Mouse (Mus musculus): Measurements from ENCODE around the gene Gatd1.

Gatd1 gene

DNA sequence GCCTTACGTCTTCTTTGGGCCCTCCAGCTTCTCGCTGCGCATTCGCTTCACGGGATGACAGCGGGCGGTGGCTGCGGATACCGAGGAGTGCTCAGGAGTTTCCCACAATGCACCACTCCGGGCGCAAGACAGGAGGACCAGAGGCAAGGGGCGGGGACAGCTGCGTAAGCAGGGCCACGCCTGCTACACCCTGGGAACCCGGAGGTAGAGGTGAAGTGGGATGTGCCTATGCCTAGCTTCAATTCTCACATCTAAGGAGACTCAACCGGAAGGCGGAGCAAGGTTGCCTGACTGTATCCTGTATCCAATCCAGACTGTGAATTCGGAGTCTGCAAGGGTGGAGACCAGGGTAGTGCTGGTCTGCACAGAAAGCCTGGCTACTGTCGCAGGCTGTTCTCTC, 15.4 kb upstream of the Gatd1 start, which contains the start of gene Cend1:
Cend1 (minus strand) TSS at position 182 of the 400 bp plus-strand sequence.
- DNase-seq (ENCODE audit: low read depth, low spot score) = peak; percentile 93

DNA sequence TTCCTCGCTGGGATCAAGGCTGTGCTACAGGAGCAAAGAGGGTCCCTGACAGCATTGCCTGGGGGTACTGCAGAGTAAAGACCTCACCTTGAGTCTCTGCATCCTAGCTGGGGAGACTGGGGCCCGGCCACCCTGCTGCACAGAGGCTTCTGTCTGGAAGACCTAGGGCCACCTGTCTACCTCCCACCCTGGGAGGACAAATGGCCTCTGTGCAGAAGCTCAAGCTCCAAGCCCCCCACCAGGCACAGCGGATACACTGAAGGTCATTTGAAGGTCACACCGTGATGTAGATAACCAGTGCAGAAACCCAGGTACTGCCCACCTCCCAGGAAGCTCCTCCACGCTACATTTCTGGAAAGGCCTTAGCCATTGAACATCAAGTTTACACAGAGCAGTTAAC, 14.8 kb upstream of the Gatd1 start:
- DNase-seq (ENCODE audit: low read depth, low spot score) = no peak

DNA sequence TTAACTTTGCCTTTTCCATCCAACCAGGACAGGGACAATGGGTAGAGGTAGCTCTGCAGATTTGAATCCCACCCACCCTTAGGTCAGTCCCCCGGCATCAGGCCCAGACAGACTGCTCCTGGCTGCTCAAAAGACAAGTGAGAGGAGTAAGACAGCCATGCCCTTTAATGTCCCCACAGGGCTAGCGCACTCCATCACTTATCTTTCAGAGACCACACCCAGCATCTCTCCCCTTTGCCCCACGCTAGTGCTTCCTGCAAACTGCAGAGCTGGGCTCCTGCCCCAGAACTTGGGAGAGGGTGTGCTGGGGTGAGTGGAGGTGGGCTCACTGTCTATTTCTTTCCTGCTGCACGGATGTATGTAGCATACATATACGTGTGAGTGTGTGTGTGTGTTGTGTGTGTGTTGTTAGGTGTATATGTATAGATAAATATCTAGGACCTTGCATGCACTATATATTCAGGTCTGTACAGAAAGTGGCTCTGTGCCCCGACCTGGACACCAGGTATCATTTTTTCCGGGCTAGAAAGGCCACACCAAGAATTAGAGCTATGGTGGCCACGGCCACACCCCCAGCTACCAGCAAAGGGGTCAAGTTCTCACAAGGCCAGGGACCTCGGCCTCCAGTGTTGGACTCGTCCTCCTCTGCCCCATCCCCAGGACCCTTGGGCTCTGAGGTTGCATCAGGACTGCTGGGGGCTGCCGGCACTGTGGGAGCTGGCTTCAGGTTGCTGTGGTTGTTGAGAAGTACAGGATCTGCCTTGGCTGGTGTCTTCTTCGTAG, 13.2 kb upstream of the Gatd1 start:
- DNase-seq (ENCODE audit: low read depth, low spot score) = no peak

DNA sequence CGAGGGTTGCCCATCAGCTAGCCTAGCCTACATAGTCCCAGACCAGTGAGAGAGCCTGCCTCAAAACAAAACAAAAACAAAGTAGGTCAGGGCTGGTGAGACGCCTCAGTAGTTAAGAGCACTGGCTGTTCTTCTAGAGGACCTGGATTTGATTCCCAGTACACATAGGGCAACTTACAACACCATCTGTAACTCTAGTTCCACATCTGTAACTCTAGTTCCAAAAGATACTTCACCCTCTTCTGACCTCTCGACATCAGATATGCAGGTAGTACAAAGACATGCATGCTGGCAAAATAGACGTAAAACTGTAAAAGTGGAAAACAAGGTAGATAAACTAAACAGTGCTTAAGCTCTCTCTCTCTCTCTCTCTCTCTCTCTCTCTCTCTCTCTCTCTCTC, 9.9 kb upstream of the Gatd1 start:
- no peak for DNase-seq (ENCODE audit: low read depth, low spot score)

DNA sequence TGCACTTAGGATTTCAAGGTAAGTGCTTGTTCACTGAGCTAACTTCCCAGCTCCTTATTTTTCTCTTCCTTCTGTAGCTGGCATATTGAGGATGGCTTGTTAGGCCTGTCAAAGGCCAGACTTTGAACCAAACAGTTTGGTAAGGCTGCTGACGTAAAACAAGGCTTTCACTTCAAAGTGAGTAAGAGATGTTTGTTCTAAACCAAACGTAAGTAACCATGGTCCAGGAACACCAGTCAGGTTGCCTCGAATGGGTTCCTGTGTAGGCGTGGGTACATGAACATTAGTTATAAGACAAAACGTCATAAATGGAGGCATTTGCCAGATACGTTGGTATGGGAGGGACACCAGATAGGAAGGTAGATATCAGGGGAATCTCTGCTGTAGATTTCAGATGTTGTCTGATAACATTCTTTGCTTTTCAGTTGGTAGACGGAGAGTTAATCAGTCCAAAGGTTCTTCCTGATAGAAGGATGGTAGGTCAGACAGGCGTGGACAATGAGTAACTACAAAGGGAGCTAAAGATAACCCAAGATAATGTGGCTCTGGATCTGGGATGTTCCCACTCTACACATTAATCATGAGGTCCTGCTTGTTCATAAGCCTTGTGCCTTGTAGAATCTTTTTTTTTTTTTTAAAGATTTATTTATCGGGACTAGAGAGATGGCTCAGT, 6.2 kb upstream of the Gatd1 start:
- no peak for DNase-seq (ENCODE audit: low read depth, low spot score)

DNA sequence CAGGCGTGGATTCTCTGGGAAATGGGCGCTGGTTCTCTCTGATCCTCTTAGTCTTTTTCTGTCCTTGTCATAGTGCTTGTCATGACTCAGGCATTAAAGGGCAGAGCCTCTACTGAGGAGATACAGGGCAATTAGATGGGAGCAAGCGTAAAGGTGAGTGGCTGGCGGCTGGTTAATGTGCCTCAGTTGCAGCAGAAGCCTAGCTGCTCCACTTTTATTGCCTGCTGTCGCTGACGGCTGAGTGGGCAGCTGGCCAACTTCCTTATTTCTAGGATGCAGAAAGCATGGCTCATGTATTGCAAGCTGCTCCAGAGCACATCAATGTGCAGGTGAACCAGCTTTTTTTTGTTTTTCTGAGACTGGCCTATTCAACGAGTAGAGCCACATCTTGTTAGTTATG, 5.0 kb upstream of the Gatd1 start:
- no peak for DNase-seq (ENCODE audit: low read depth, low spot score)

DNA sequence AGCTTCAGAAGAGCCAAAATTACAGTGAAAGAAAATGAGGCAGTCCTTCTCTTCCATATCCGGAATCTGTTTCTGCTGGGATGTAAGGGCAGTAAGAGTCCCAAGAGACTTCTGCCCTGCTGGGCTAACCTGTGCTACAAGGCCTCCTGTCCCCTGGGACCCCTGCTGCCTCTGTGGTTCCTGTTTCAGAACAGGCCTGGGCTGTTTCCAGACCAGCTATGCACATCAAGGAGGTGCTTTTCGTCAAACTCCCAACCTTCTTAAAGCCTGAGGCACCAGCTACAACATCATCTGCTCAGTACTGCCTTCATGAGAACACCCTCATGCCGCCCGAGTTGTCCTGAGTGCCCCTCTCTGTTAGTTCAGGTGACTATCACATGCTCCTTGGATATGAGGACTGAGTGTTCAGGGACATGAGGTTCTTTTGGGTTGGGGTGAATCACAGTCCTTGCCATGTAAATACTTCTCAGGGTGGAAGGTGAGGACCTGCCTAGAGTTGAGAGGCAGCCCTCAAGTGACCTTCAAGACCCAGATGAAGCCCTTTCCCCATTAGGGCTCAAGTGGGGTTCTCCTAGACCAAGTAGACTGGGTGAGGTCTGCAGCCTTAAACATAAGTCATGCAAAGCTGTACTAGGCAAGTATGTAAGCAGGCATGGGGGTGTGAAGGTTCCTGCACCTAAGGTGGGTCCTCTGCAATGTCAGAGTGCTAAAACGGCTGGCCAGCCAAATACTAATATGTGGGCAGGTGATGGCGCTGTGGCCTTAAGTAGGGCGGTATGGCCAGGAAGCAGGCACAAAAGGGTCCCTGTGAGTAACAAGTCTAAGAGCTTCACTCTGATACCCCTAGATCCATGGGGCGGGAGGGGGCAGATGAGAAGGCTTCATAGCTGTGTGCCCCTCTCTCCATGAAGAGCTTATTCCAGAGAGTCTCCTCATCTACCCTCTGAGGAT, 4.1 kb upstream of the Gatd1 start:
- no peak for DNase-seq (ENCODE audit: low read depth, low spot score)

DNA sequence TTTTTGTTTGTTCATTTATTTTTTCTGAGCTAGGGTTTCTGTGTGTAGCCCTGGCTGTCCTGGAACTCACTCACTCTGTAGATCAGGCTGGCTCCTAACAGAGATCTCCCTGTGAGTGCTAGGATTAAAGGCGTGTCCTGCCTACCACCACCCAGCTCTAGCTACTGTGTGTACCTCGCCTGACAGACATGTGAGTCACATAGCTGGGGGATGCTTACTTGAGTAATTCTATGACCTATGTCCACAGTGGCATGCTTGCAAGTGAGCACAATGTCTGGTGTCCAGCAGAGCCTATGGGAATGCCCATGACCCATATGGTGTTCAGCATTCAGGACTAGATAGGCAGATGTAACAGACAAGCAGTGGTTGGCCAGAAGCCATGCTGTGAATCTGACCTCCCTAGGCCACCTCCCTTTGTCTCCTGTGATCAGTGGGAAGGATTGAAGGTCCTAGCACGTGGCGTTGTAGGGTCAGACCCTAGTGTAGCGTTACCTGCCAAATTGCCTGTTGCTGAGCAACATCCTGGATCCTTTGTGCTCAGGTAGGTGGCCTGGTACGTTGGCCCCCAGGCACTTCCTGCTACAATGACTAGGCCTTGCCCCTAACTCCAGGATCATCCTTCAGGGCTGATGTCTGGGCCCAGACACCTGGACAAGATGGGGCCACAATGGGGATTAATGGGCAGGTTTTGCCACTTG, 2.4 kb upstream of the Gatd1 start:
- peak; percentile 42 for DNase-seq (ENCODE audit: low read depth, low spot score)

DNA sequence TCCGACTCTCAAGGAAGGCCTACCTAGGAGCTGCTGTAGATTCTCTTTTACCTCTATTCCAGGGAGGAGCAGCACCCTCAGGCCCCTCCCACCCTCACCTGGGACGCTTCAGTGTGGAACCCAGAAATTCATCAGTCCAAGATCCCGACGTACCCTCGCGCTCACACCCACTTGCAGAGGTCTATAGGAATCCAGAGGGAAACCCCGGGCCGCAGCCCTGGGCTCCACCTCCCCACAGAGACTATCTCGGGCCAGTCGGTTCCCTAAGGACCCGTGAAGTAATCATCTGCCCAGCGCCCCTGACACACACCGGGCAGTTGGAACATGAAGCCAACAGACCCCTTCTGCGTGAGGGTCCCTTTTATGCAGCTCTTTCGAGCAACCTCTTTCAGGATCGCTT, 605 bp downstream of the Gatd1 start:
- DNase-seq (ENCODE audit: low read depth, low spot score) = peak; percentile 47

DNA sequence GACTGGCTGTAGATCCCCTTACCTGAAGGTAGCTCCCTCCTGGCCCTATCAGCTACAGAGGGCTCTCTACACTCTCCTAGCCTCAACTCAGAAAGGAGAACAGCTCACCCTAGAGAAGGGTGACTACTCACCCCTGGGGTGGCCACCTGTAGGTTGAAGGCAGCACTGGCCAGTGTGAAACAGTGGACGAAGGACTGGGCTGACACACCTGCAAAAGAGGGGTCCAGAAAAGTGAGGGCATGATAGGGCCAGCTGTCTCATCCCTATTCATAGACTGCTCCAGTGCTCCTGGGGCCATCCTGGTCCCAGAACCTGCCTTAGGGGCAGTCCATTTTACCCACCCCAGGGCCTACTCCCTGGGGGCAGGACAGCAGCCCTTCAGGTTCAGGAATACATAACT, 2.3 kb downstream of the Gatd1 start:
- DNase-seq (ENCODE audit: low read depth, low spot score) = no peak

DNA sequence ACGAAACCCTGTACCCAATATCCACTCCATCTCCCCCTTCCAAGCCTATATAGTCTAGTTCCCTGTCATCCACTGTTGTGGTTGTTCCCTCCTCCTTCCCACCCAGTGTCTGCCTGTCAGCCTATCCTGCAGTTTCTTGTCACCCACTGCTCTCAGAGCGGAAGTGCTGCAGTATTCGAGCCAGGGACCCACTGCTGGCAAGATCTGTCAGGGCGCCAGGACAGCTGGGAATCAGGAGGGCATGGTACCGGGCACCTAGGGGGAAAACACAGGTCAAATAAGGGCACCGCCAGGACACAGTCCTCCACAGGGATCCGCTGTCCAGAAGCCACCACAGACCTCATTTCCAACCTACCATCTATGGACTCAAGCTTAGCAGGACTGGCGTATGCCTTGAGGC, 3.3 kb downstream of the Gatd1 start:
- no peak for DNase-seq (ENCODE audit: low read depth, low spot score)

DNA sequence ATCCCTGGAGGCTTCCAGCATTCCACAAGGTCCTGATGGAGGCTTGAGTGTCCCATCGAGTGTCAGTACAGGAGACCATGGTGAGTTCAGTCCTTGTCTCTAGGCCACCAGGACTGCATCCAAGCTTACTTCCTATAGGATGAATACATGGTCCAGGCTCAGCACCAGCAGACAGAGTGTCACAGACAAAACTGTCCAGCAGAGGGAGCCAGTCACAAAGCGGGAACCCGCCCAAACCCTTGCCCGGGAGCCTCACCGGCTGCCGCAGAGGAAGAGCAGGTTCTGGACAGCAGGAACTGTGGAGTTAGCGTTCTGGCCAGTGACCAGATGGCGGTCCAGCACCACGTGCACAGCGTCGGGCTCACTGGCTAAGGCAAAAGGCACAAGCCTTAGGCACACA, 5.1 kb downstream of the Gatd1 start:
- DNase-seq (ENCODE audit: low read depth, low spot score) = peak; percentile 92

DNA sequence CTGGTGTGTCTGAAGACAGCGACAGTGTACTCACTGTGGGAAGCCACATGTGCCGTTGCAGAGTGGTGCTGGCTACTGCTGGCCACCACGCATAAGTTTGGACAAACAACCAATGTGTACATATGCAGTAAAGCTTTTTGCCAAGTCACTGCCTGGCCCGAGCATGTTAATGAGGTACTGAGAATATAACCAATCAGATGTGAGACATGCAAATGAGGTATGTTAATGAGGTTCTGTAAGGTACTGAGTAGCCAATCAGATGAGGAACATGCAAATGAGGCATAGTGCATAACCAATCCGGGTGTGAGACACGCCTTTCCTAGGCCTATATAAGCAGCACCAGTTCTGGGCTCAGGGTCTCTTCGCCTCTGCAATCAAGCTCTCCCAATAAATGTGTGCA, 6.3 kb downstream of the Gatd1 start:
- DNase-seq (ENCODE audit: low read depth, low spot score) = peak; percentile 55

DNA sequence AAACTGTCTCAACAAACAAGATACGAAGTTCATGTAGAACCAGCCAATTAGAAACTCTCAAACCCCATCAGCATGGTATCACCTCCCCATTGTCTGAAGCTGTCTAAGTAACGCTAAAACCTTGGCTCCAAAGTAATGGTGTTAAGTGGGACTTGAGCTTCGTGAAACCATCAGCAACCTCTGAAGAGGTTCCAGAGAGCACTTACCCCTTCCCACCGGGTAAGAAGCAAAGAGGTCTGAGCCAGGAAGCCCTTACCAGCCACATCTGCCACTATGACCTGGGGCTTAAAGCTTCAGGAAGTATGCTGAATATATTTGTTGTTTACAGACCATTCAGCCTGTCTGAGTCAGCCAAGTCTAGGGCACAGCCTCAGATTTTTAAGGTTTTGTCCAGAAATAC, 8.5 kb downstream of the Gatd1 start:
- DNase-seq (ENCODE audit: low read depth, low spot score) = no peak

DNA sequence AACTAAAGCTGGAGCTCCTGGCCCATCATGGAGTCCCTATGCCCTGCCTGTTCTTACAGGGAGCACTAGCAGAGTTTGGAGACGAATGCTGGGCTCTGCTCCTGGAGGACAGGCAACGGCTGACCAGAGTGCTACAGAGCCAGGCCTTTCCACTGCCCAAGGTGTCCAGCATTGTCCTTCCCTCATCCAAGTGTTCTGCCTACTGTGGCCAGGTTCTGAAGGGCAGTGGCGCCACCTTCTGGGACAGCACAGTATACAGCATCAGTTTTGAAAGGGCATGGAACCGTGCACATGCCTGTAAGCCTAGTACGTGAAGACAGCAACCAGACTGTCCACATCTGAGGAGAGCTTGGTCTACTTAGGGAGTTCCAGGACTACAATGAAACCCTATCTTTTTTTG, 10.6 kb downstream of the Gatd1 start:
- DNase-seq (ENCODE audit: low read depth, low spot score) = peak; percentile 65

DNA sequence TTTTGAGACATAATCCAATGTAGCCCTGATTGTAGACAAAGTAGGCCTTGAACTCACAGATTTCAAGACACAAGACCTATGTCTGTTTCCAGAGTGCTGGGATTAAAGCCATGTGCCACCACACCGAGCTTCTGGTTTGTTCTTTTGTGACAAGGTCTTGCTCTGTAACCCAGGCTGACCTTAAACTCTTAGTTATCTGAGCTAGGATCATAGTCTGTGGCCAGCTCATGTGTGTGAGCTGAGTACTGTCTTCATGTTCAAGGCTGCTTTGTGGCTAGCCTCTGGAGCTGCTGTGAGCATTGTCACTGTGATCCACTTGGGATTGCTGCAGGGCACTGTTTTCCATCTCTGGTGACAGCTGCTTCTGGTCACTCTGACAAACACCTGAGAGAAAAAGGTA, 18.6 kb downstream of the Gatd1 start:
- DNase-seq (ENCODE audit: low read depth, low spot score) = no peak

DNA sequence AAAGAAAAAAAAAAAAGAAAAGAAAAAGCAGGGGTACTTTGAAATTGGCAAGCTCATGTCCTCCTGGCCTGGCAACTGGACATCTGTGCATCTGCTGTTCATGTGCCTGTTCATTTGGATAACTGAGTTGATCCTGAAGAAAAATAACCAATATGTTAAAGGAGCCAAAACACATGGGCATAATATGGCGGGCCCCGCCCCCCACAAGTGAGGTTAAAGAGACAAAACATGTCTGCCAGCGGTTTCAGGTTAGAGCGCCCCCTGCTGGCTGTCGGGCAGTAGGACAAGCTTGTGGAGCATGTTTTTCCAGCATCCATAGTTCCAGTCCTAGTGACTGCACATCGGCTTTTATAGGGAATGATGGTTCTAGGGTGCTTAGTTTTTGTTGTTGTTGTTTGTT, 19.2 kb downstream of the Gatd1 start:
- peak; percentile 92 for DNase-seq (ENCODE audit: low read depth, low spot score)

DNA sequence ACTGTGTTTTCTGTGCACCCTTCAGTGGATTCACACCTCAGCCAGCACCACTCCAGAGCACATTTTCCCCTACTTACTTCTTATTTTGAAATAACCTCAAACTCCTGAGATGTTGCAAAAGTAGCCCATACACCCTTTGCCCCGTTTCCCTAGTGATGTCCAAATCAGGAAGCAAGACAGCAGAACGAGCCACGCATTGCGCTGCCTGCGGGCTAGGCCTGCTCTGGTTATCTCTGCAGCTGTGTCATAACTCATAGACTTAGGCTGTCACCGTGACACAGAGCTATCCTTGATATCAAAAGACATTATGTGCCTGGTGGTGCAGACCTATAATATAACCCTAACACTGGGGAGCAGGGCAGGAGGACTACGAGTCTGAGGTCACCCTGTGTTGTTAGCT, 19.8 kb downstream of the Gatd1 start:
- no peak for DNase-seq (ENCODE audit: low read depth, low spot score)

DNA sequence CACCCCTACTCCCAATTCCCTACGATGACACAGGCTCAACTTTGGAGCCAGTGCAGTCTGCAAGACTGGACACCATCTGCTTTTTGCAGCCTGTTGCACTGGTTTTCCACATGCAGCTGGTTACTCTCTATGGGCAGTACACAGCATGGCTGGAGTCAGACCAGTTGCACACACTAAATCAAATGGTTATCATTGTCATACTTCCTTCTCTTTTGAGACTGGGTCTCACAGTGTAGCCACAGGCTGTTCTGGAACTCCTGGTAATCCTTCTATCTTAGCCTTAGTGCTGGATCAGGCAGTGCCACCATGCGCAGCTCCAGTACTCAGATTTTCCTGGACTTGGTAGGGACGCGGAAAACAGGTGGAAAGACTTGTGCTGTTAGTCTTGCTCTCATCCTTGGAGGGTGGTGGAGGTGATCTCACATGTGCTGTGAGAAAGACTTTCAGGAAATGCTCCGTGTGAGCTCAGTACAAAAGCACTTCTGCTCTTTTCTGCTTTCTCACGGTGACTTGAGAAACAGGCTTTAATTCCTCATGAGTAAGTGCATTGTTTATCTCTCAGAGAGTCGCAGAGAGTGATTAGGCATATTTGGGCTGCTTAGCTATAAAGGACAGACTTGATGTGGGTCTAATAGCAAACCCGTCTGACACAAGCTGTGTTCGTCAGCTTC, 21.2 kb downstream of the Gatd1 start:
- DNase-seq (ENCODE audit: low read depth, low spot score) = peak; percentile 27

DNA sequence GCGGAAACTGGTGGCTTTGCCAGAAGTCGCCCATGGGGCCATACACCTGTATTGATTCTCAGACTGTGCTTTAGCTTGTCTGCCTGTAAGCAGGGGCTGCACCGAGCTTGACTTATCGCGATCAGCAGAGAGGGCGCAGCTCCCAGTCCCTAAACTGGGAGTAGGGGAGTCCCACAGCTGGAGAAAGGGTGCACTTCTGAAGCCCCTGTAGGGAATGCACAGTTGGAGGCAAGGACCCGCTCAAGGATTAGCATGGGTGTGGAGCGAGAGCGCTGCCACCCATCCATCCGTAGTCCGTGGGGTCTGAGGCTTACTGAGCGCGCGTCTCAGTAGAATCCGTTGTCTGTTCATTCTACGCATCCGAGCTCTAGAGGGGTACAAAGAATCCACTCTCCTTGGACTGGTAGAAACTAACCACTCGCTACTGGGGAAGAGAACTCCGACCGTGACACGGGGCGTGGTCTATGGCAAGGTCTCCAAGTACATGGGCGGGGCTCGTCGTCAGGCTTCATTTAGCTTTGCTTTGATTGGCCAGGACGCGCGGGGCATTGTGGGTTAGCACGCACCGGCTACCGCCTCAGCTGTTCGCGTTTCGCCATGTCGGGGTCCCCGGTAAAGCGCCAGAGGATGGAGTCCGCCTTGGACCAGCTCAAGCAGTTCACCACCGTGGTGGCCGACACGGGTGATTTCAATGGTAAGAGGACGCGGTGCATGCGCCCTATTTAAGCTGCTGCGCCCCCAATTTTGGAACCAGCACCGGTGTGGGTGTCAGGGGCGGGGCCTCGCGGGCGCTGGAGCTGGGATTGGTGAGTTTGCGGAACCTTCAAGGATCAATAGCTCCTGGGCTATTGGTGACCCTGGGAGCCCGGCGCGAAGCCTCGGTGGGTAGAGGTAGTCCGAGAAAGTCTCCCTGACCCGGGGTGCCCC, 22.0 kb downstream of the Gatd1 start, which contains the start of gene Taldo1:
Taldo1 (plus strand) TSS at position 575 of the 927 bp plus-strand sequence.
- peak; percentile 99 for DNase-seq (ENCODE audit: low read depth, low spot score)

All from ZHBTc4 (cell line).